Mouse (Mus musculus): ENCODE measurements around the gene Anpep.

The Anpep gene

GRCm38 (mm10) chr7:79866294-79867000 lies 5.6 kb upstream of the Anpep start:
- DNase-seq, result no peak

GRCm38 (mm10) chr7:79861794-79862193 lies 935 bp upstream of the Anpep start:
- DNase-seq, result no peak

GRCm38 (mm10) chr7:79858956-79859630 lies 1.8 kb downstream of the Anpep start:
- DNase-seq, result no peak

- no peak for DNase-seq
Measured at GRCm38 (mm10) chr7:79858202-79858934, 2.5 kb downstream of the Anpep start.

- DNase-seq, result no peak
Measured at GRCm38 (mm10) chr7:79856305-79856704, 4.6 kb downstream of the Anpep start.

GRCm38 (mm10) chr7:79847456-79848451 lies 13.1 kb downstream of the Anpep start:
- DNase-seq, result peak; percentile 27 to 32

- no peak for DNase-seq
Measured at GRCm38 (mm10) chr7:79846342-79846741, 14.5 kb downstream of the Anpep start.

- no peak for DNase-seq
Measured at GRCm38 (mm10) chr7:79844090-79844802, 16.6 kb downstream of the Anpep start.

GRCm38 (mm10) chr7:79842163-79842562 lies 18.7 kb downstream of the Anpep start:
- no peak for DNase-seq

- no peak for DNase-seq
Measured at GRCm38 (mm10) chr7:79837247-79837646, 23.6 kb downstream of the Anpep start.

- no peak for DNase-seq
Measured at GRCm38 (mm10) chr7:79835196-79835595, 25.7 kb downstream of the Anpep start.

- no peak for DNase-seq
Measured at GRCm38 (mm10) chr7:79832980-79833379, 27.9 kb downstream of the Anpep start.

GRCm38 (mm10) chr7:79831585-79831984 lies 29.3 kb downstream of the Anpep start:
- no peak for DNase-seq

GRCm38 (mm10) chr7:79831145-79831544 lies 29.7 kb downstream of the Anpep start:
- no peak for DNase-seq

GRCm38 (mm10) chr7:79828341-79828740 lies 32.5 kb downstream of the Anpep start:
- no peak for DNase-seq

GRCm38 (mm10) chr7:79822092-79822695 lies 38.7 kb downstream of the Anpep start:
- DNase-seq, result no peak

GRCm38 (mm10) chr7:79819996-79820395 lies 40.9 kb downstream of the Anpep start:
- DNase-seq, result no peak

GRCm38 (mm10) chr7:79819515-79819914 lies 41.3 kb downstream of the Anpep start:
- no peak for DNase-seq

- DNase-seq, result no peak
Measured at GRCm38 (mm10) chr7:79818321-79818720, 42.5 kb downstream of the Anpep start.

GRCm38 (mm10) chr7:79813409-79813808 lies 47.5 kb downstream of the Anpep start:
- no peak for DNase-seq
